Mouse (Mus musculus) E14TG2a.4 (cell line): Measurements from ENCODE around the gene Helb.

Experiments used
- CTCF ChIP-seq: conservative IDR thresholded peaks from 2 replicates; pipeline ENCODE4 v1.5.1; 2014; ENCODE audit warnings: low read length
- NANOG ChIP-seq: IDR thresholded peaks from 2 replicates; pipeline ENCODE4 v1.6.1; 2014; ENCODE audit warnings: borderline replicate concordance, low read length, mixed read lengths
- POU5F1 ChIP-seq: IDR thresholded peaks from 2 replicates; pipeline ENCODE4 v1.6.1; 2014; ENCODE audit warnings: low read length, borderline replicate concordance

DNA sequence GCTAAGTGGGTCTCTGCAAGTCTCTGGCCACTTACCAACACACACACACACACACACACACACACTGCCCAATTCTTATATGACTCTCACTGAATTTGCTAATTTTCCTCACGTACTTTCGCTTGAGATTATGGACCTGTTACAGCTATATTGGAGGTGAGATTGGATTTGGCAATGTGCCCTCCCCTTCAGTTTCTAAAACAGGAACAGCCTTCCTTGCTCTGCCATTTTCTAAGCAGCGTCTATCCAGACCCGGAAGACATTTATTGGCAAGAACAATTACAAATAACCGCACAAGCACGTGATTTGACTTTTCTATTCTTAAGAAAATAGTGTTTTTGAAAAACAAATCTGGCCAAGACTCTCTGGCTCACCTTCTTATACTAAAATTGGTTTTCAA, 68.5 kb downstream of the Helb start:
- TF ChIP-seq CTCF (no peak), NANOG (no peak), POU5F1 (no peak)
